Mouse (Mus musculus): ENCODE results near the gene Col6a6.
A peak's percentile ranks its signal among the peaks of the same experiment; 100 is the strongest.

The Col6a6 gene

DNA sequence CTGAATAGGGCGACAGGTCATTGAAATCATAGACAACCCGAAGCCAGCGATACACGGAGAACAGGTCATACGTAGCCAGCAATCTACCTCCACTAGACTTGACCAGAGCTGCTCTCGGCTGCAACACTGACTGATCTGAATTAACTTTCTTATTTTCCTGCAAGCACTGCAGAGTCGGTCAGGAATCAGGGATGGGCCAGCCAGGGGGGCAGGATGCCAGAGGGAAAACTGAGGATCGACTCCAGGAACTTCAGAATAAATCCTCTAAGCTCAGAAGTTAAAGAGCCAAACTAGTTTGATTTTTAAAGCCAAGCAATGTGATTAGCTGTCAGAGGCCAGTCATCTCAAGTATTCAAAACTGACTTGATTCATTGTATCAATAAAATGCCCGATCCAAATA is 88.5 kb downstream of the Col6a6 start:
- DNase-seq (ENCODE audit: low spot score), result no peak

DNA sequence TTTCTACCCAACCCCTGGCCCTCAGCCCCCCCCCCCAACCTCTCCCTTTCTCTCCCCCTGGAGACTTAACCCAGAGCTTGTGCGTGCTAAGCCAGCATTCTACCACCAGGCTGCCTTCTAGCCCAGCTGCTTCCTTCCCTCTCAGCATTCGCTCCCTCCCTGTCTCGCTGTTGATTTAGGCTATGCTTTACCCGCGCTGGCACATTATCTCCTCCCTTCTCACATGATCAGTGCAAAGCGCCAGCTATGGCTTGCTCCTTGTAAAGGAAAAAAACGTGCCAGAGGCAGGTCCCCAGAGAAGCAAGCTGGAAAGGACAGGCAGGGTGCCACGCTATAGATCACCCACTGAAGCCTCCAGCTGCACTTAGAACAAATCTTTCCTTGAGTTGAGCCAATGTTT is 90.5 kb downstream of the Col6a6 start:
- DNase-seq (ENCODE audit: low spot score), result no peak

DNA sequence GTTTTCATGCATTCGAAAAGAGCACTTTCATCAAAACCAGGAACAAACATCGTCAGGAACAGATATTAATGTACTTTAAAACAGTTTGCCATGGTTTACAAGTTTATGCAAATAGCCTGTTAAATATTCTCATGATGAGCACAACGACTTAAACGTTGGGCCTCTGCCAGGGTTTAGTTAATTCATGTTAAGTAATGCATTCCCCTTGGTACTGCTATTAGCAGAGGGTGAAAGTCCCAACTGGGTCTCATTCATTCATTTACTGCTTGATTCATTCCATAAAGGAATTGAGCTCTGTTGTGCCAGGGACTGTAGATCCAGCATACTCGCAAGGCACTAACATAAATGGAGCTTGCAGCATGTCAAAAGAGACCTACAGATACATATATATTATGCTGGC is 92.8 kb downstream of the Col6a6 start:
- DNase-seq (ENCODE audit: low spot score), result no peak

DNA sequence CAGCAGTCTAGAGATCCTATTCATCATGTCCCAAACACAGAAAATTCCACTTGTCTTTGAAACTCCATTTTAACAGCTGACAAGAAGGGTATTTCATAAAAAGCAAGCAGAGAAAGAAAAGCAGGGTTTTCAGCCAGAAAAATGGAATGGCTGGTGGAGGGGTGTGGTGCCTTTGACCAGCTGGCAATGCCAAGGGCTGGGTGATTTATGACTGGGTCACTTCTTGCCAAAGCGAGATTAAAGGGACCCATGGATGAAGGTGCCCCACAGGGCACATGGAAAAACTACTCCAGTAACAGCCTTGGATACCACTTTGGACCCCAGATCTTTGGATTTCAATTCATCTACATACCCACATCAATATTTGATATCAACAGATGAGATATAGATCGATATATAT is 93.3 kb downstream of the Col6a6 start:
- no peak for DNase-seq (ENCODE audit: low spot score)

DNA sequence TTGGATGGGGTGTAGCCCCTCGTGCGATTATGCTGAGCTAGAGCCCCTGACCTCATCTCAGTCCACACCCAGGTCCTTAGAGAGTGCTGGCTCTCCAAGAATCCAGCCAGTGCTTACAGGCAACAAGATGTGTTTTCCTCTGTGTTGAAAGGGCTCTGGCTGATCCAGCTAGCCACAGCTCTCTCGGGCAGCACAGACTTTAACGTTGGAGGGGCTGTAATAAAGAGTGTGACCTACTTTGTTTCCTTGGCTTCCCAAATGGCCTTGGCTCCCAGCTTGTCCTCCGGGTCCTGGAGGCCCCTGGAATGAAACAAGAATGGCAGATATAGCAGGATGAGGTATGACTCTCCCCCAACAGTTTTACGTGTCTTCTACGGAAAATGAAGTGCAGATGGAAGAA is 96.0 kb downstream of the Col6a6 start:
- no peak for DNase-seq (ENCODE audit: low spot score)

DNA sequence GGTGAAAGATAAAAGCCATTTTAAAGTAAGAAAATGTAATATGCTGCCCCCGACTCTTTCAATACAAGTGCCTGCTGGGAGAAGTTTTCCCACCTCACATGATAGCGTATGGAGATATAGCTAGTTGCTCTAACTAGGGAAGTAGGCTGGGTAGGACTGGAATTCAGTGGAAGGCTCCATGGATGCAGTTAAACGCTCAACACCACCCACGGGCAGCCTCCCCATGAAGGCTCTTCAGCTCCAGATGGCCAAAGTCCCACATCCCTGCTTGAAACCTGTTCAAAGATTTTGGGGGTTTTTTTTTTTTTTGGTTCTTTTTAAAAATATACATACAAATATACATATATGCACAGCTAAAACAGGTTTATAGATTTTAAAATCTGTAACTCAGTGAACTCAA is 107.5 kb downstream of the Col6a6 start:
- no peak for DNase-seq (ENCODE audit: low spot score)

DNA sequence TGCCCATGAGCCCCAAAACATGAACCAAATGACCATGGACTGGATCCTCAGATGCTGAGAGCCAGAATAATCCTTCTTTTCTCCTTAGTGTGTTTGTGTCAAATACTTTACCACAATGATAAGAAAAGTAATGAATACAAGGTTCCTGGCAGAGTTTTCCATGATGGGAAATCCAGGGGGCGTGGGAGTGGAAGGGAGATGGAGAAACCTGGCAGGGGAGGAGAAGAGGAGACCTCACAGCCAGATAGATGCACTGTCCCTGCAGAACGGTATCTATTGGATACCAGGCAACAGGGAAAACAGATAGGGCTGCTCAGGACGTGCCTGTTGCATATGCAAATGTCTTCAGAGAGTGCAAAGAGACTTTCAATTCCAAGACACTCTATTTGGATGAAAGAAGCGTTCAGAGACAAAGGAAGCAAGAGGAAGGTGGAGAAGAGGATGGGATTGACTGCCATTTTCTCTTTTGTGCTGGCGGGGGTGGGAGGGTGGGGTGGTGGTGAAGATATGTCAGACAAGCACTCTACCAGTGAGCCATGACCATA is 108.0 kb downstream of the Col6a6 start:
- DNase-seq (ENCODE audit: low spot score), result no peak

DNA sequence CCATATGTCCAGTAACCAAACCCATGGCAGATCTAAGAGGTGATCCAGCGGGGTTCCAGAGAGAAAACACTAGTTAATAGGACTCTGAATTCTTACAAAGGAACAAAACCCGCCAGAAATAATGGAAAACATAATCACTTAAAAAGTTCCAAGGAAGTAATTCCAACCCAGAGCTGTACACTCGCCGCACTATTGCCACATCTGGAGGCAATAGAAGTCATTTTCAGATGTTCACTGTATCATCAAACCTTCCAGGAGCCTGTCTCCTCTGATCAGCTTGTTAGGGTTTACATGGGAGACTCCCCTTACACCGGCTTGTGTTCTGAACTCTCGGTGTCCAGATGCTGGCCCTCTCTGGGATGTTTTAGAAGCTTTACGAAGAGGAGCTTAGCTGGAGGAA is 108.6 kb downstream of the Col6a6 start:
- no peak for DNase-seq (ENCODE audit: low spot score)

DNA sequence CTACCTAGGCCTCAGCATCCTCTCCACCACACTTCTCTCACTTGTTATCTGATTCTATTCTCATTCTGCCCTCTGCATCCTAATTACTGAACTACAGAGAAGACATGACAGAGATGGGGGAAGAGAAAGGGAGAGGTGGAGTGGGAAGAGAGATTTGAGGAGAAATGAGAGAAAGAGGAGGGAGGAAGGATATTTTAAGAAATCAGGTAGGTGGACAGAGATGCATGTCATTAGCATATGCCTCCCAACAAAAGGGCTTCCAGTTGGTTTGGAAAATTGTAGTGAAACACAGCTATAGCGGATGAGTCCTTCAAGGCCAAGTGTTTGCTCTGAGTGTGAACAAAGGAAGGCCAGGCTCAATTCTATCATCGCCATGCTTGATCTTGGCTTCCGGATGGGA is 115.9 kb downstream of the Col6a6 start:
- DNase-seq (ENCODE audit: low spot score), result no peak

DNA sequence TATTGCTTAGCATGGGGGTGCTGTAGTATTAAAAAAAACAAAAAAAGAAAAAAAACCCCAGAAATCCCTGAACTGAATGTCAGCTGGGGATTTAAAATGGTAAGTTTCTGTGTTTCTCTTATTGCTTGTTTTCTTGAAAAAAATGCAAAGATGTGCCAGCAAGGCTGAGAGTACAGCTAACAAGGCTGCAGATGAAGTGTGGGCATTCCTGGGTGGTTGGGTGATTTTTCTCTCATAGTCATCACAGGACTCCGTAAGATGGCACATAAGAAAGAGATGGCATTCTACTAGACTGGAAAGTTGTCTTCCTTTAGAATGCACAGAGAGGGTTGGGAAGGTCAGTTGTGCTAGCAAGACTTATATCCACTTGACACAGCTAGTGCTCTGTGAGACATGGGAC is 122.9 kb downstream of the Col6a6 start:
- no peak for DNase-seq (ENCODE audit: low spot score)

DNA sequence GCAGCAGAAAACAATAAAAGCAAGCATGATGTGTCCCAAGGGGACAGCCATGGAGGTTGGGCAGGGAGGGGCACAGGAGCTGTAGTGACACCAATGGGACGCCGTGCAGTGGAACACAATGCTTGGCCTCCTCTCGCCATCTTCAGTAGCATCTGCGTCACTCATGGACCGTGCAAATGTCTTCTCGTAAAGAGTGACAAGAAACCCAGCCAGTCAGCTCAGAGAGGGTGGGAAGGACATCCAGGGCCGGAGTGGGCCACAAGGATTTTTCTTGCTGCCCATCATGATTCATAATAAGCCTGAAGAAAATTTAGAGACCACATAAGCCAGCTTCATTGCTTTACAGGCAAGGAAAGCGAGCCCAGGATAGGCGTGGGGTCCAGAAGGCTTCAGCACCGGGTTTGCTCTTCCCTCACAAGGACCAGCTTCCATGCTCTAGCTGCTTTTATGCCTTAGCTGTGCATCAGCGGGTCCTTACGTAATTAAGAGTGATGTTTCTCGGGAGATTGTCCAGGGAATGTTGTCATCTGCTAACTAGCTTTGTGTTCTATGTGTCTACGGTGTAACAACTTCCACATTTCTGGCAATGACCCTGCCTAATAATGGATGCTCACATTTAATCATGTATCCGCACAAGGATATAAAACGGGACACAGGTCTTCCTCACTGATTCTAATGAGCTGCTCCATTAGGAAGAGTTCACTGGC is 123.6 kb downstream of the Col6a6 start:
- no peak for DNase-seq (ENCODE audit: low spot score)

DNA sequence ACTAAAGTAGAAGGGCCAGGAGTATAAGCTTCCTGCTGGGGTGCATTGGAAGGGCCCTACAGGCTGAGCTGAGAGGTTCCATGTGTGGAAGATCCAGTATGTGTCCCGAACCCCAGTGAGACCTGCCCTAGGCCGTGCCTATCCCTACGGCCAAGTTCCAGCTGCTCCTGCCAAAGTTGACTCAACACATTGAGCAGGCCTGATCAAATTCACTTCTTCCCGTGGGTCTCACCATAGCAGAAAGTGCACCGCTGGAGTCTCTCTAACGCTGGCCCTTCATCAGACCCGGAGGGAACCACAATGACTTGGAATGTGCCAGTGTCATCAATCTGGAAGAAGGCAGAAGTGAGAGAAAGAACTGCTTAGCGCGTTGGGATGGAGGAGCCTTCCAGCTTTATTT is 126.0 kb downstream of the Col6a6 start:
- no peak for DNase-seq (ENCODE audit: low spot score)

DNA sequence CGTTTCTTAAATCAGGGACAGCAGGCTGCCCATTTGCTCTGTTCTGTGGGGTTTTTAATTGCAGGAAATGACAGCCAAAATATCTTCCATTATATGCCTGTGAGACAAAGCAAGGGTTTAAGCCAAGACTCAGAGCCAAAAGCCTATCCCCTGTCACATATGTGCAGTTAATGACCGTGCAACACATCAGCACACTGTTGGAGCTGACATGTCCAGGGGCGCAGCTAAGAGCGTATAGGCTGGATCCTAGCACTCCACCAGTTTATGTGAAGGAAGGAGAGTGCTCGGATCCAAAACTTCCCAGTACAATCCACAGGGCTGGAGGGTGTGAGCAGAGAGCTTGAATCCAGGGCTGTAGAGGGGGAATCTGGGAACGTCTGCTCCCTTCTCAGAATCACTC is 127.3 kb downstream of the Col6a6 start:
- no peak for DNase-seq (ENCODE audit: low spot score)

DNA sequence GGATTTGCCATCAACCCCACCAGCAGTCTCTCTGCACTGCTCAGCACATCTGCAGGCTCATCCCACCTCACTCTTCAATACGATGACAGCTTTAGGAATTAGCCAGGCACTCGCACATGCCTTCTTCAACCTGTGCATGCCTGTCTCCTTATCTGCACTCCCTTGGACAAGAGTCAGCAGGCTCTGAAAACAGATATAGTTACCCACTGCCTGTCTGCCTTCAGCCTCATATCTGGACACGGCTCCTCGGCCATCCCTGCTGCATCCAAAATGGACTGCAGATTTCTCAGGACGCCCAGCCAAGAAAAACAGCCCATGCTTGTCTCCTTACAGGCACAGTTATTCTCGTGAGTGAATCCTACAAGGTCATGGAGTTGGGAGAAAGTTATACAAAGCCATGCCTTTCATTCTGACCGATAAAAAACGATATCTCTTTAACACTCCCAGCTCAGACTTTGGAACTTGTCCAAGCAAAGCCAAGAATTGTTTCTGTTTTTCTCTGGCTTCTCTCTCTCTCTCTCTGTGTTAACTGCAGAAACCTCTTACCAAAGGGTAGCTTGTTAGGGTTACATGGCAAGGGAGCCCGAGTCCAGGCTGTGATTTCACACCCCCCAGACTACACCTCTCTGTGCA is 130.1 kb downstream of the Col6a6 start:
- DNase-seq (ENCODE audit: low spot score), result no peak

DNA sequence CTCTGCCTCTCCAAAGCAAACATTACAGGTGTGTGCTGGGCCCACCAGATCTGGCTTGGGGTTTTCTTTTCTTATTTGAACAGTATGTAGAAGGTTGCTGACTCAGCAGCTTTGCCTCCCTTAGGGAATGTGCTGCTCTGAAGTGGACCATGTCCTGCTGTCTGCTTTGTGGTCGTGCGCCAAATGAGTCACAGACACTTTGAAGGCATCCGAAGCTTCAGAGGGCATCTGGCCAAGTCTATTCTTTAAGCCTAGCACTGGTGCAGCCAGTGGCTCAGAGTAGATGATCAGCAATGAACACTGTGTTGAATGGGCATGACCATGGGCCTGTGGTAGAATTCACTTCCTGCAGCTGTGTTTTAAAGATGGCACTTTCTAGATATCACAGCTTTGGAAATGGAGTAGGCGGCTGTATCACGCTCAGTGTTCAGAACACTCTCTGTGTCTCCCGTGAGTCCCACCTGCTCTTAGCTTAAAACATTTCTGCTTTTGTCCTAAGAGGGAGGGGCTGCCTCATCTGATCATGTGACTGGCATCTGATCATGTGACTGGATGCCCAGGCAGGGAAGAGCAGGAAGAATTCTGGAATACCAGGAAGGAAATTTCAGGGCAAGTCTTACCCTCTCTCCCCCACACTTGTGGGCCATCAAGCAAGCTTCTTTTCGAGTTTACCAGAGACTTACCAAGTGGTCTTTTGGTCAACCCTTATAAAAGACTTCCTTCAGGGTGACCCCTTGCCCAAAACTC is 131.0 kb downstream of the Col6a6 start:
- no peak for DNase-seq (ENCODE audit: low spot score)

DNA sequence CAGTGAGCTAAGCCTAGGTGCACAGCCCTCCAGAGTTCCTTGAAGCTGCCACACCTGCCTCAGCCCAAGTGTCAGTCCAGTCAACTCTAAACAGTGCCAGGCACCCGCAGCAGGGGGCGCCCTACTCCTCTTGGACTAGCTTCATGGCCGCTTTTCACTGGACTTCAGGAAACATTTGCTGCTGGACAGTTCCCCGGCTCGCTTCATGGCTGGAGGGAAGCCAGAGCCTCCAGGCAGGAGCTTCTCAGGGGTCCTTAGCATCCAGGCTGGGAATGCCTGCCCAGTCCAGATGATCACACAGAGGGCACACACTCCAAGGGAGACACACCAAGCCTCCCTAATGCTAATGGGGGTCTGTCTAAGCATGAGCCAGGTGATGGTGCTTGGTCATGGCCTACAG is 134.1 kb downstream of the Col6a6 start:
- no peak for DNase-seq (ENCODE audit: low spot score)

DNA sequence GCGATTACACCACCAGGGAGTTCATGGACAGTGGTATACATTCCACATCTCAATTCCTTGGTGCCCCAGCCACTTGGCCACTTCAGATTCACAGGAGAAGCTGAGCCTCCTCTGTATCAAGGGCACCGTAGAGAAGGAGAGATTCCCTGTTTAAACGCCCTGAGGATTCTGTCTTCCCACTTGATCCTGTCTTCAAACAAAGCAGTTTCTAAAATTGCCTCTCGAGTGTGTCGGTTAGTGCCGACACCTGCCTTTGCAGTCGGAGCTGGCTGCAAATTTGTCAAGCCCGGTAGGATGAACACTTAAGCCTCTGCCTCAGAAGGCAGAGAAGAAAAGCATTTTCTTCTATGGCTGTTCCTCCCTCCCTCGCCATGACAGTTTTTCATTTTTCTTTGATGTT is 134.9 kb downstream of the Col6a6 start:
- DNase-seq (ENCODE audit: low spot score), result no peak

DNA sequence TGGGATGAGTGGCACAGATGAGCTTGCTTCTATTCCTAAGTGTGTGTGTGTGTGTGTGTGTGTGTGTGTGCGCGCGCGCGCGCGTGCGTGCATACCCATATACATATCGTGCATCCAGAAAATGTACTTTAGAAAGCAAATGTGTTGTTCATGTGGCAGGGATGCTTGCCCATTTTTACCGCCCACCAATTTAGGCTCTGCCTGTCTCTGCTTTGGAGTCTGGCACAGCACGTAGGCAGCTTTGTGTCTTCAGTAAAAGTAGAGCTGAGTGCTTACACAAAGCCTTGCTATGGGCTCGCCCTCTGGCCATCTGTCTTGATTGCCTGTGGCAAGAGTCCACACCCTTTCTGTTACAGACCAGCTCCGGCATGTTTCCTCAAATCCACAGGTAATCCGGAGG is 135.5 kb downstream of the Col6a6 start:
- DNase-seq (ENCODE audit: low spot score), result no peak

DNA sequence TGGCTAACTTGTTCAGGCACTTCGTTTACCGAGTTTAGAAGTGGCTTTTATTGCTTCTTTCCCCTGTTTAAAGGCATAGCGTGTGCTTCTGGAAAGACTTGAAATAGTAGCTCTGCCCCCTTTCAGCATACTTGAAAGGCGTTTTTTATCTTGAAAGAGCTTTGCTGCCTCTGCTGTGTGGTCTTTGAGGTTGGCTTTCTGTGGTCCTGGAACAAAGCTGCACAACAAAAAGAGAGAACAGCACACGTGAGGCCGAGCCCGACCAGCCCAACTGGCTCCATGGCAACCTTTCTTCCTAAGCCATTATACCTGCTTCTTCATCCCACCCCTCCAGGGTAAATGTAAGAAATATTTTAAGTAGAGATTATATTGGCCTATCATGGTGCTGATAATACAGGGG is 138.5 kb downstream of the Col6a6 start:
- peak; percentile 45 for DNase-seq (ENCODE audit: low spot score)

DNA sequence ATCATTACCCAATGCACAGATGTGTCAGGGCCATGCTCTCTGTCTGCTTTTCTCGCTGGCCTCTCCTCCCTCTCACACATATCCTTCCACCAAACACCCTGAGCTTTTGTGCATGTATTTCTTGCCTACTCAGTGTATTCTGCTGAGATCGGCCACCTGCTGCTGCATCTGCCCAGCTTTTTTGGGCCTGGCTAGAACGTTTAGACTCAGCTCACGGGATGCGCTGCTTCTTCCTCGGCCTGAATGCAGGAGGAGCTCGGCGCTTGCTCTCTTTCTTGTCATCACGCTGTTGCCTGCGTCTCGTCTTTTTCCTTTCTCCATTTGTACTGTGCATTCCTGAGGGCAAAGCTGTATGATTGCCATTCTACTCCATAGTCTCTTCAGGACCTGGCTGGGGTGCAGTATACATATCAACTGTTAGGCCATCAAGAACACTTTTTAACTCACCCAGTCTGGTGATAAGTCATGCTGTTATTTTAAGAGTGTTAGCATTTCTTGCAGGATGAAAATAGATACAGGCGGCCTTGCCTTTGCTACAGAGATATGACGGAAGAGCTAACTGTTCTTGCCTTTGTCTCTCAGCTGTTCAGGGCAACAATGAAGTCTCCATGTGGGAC is 143.3 kb downstream of the Col6a6 start:
- DNase-seq (ENCODE audit: low spot score), result no peak

DNA sequence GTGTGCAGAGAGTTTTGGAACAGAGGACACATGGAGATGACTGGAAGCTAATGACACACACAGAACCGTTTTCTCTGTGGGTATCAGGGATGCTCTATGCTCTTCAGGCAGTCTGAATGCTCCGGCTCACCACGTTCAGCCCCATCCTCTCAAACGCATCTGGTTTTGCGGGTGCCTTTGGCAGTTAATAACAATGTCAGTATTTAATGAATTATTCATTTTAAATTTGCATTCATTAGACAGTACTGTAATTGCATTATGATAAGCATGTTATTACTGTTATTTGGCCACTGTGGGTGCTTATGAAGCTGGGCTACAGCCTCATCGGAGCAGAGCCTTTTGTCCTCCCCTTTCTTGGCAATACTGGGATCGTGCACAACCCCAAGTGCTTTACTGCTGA is 146.6 kb downstream of the Col6a6 start:
- no peak for DNase-seq (ENCODE audit: low spot score)

DNA sequence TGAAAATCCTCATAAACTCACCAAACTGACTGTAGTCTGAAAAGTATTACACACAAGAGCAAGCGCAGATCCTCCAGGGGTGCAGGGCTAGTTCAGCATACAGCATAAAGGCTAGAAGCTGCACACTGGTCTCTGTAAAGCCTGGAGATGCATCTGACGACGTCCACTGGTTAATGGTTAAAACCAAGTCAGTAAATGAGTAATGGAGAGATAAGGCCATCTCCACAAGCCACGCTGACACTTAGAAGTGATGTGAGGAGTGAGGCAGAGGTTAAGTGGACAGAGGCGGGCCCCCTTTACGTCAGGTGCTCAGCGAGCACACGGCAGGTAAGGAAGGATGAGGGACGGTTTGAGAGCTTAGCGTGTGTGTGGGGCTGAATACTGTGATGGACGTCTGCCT is 152.0 kb downstream of the Col6a6 start:
- DNase-seq (ENCODE audit: low spot score), result no peak

DNA sequence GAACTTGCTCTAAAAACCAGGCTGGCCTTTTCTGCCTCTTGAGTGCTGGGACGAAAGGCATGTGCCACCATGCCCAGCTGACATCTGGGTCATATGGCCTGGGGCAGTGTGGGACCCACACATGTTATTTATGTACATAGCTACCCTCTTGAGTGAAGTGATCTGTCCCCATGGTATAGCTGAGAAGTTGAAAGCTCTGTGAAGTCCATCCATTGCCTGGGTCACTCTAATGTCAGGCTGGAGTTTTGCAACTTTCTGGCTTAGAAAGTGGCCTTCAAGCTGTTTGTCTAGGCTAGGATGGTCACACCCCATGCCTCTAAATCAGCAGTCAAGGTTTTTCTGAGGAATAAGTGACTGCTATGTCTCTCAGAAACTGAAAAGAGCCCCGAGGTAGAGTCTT is 155.9 kb downstream of the Col6a6 start:
- DNase-seq (ENCODE audit: low spot score), result no peak
